Comparison of ENCODE assay signal across 11 mouse cellular contexts in the genomic region with DNA sequence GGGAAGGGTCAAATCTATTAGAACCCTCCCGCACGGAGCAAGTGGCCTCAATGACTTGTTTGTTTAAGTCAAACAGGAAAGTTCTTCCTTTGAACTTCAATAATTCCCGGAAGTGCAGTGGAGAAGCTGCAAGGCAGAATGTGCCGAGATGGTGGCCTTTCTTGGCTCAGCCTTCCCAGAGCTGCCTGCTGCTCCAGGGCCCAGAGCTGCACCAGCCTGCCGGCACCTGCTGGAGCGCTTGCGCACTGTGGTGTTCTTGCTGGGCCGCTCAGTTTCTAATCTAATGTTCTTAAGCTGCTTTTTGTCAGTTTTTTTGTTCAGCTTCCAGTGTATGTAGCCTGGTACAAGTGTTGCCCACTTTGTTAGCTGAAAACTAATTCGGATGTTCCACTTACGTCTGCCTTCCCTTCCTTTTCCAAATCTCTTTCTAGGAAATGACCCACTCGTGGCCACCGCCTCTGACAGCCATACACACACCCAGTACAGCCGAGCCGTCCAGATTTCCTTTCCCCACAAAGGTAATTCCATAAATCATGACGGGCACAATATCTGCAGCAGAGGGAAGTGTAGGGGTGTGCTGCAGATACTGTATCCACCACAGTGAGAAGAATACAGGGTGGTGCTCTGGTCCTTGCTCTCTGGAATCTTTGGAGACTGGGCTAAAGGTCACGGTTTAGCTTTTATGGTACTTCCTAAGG.
A peak's percentile ranks its signal among the peaks of the same experiment; 100 is the strongest.
DNase-seq lines count a peak whose midpoint lies in the region; ATAC-seq and TF ChIP-seq lines count a peak whose summit lies in the region.
"Had no signal": no experiment of that assay in that cellular context is flagged by ENCODE, and none has a peak within 500 bp of the region (broad histone marks: within the 10 kb centered on the region; RNA-seq: fewer than 3 reads in every experiment).

No protein-coding gene starts in this region.

- H3K9me3 ChIP-seq in forebrain, postnatal 0 days (ENCODE audit: low read length) = no peaks in the 10 kb centered on the region
- H3K9me3 ChIP-seq in forebrain, embryonic 12.5 days = no peaks in the 10 kb centered on the region
- no peaks in the 10 kb centered on the region for H3K9me3 ChIP-seq in midbrain, embryonic 16.5 days (replicated peaks; ENCODE audit: control insufficient read depth, low read length, poor library complexity, severe bottlenecking)
- no peaks in the 10 kb centered on the region for H3K9me3 ChIP-seq in midbrain, postnatal 0 days (ENCODE audit: low read length)
- H3K9me3 ChIP-seq in stomach, postnatal 0 days (ENCODE audit: control insufficient read depth, low read length) = no peaks in the 10 kb centered on the region
- H3K9me3 ChIP-seq: limb, embryonic 12.5 days had no signal

- H3K36me3 ChIP-seq in forebrain, postnatal 0 days (ENCODE audit: insufficient read depth) = no peaks in the 10 kb centered on the region
- no peaks in the 10 kb centered on the region for H3K36me3 ChIP-seq in forebrain, embryonic 12.5 days (replicated peaks)
- H3K36me3 ChIP-seq in midbrain, embryonic 16.5 days (ENCODE audit: control insufficient read depth, insufficient read depth, low read length) = no peaks in the 10 kb centered on the region
- no peaks in the 10 kb centered on the region for H3K36me3 ChIP-seq in midbrain, postnatal 0 days (ENCODE audit: insufficient read depth, low read length)
- 0 out of 2 replicates have a peak, but pooled peaks cover 2% of the 10 kb centered on the region for H3K36me3 ChIP-seq in stomach, postnatal 0 days (ENCODE audit: control insufficient read depth, insufficient read depth, low read length)

- H3K4me2 ChIP-seq in forebrain, postnatal 0 days (ENCODE audit: low read depth) = no peak overlapping the region
- H3K4me2 ChIP-seq in forebrain, embryonic 12.5 days = no peak overlapping the region
- no peak overlapping the region for H3K4me2 ChIP-seq in midbrain, embryonic 16.5 days (ENCODE audit: low read length)
- H3K4me2 ChIP-seq in midbrain, postnatal 0 days (ENCODE audit: low read depth, low read length, poor library complexity, severe bottlenecking) = no peak overlapping the region
- H3K4me2 ChIP-seq in stomach, postnatal 0 days (replicated peaks; ENCODE audit: low read depth) = 0 out of 2 replicates have a peak overlapping the region, but pooled peaks have one; percentile 20
- H3K4me2 ChIP-seq: hindbrain, embryonic 14.5 days; limb, embryonic 12.5 days had no signal

- no peak overlapping the region for H3K27ac ChIP-seq in forebrain, postnatal 0 days (ENCODE audit: low read depth, low read length)
- H3K27ac ChIP-seq in forebrain, embryonic 12.5 days = no peak overlapping the region
- peak overlapping the region; percentile 12; the same call in 1 of the 2 replicates for H3K27ac ChIP-seq in midbrain, embryonic 16.5 days (ENCODE audit: low read length)
- no peak overlapping the region for H3K27ac ChIP-seq in midbrain, postnatal 0 days (ENCODE audit: low read depth, low read length)
- H3K27ac ChIP-seq in stomach, postnatal 0 days (replicated peaks) = peak overlapping the region; percentile 78
- H3K27ac ChIP-seq: hindbrain, embryonic 14.5 days; limb, embryonic 12.5 days had no signal

- no peak overlapping the region for H3K9ac ChIP-seq in forebrain, postnatal 0 days
- no peak overlapping the region for H3K9ac ChIP-seq in forebrain, embryonic 12.5 days
- no peak overlapping the region for H3K9ac ChIP-seq in midbrain, embryonic 16.5 days (ENCODE audit: low read depth, low read length)
- H3K9ac ChIP-seq in midbrain, postnatal 0 days (replicated peaks; ENCODE audit: low read length, poor library complexity, severe bottlenecking) = no peak overlapping the region
- H3K9ac ChIP-seq in stomach, postnatal 0 days (ENCODE audit: low read length) = no peak overlapping the region
- H3K9ac ChIP-seq: hindbrain, embryonic 14.5 days; limb, embryonic 12.5 days had no signal

- no peaks in the 10 kb centered on the region for H3K4me1 ChIP-seq in forebrain, postnatal 0 days (ENCODE audit: insufficient read depth)
- H3K4me1 ChIP-seq in forebrain, embryonic 12.5 days = no peaks in the 10 kb centered on the region
- H3K4me1 ChIP-seq in midbrain, embryonic 16.5 days (ENCODE audit: control insufficient read depth, insufficient read depth, low read length) = no peaks in the 10 kb centered on the region; the same call in 1 of the 2 replicates
- H3K4me1 ChIP-seq in midbrain, postnatal 0 days (ENCODE audit: insufficient read depth, low read length) = no peaks in the 10 kb centered on the region
- 0 out of 2 replicates have a peak, but pooled peaks cover 5% of the 10 kb centered on the region for H3K4me1 ChIP-seq in stomach, postnatal 0 days (replicated peaks; ENCODE audit: control insufficient read depth, insufficient read depth)

- TF ChIP-seq EP300 in stomach, postnatal 0 days (optimal IDR thresholded peaks at IDR 0.05) = no peak

- 56% methylated on average over 16 of the region's 16 CpGs for WGBS in forebrain, postnatal 0 days
- WGBS in forebrain, embryonic 12.5 days = 65% methylated on average over 16 of the region's 16 CpGs
- WGBS in midbrain, embryonic 16.5 days = 53% methylated on average over 16 of the region's 16 CpGs
- 51% methylated on average over 16 of the region's 16 CpGs for WGBS in midbrain, postnatal 0 days
- 31% methylated on average over 16 of the region's 16 CpGs for WGBS in stomach, postnatal 0 days

- no peak overlapping the region for H3K4me3 ChIP-seq in forebrain, postnatal 0 days (ENCODE audit: low read depth, low read length)
- H3K4me3 ChIP-seq in forebrain, embryonic 12.5 days (replicated peaks) = no peak overlapping the region
- H3K4me3 ChIP-seq in midbrain, embryonic 16.5 days (ENCODE audit: low read depth, low read length) = no peak overlapping the region
- H3K4me3 ChIP-seq in midbrain, postnatal 0 days (ENCODE audit: low read depth, low read length) = no peak overlapping the region
- H3K4me3 ChIP-seq in stomach, postnatal 0 days (ENCODE audit: low read depth, low read length) = no peak overlapping the region
- H3K4me3 ChIP-seq: limb, embryonic 12.5 days had no signal

- ATAC-seq in forebrain, postnatal 0 days = no peak
- ATAC-seq in forebrain, embryonic 12.5 days (ENCODE audit: low FRiP score) = no peak
- ATAC-seq in midbrain, embryonic 16.5 days = no peak
- no peak for ATAC-seq in midbrain, postnatal 0 days (ENCODE audit: low FRiP score)
- ATAC-seq in stomach, postnatal 0 days (ENCODE audit: low FRiP score, low TSS enrichment) = peak; percentile 73
- ATAC-seq in granulocyte monocyte progenitor cell, adult 5-6 weeks (replicated peaks; ENCODE audit: poor library complexity, severe bottlenecking) = no peak

- TF ChIP-seq CTCF in forebrain, postnatal 0 days (IDR thresholded peaks at IDR 0.05; ENCODE audit: low read depth) = no peak
- no peak for TF ChIP-seq CTCF in midbrain, postnatal 0 days (IDR thresholded peaks at IDR 0.05)
- TF ChIP-seq CTCF in stomach, postnatal 0 days (IDR thresholded peaks at IDR 0.05; ENCODE audit: low read depth) = 0 out of 2 replicates have a peak, but pooled peaks have one; percentile 15

- no peaks in the 10 kb centered on the region for H3K27me3 ChIP-seq in forebrain, postnatal 0 days (ENCODE audit: insufficient read depth, low read length)
- no peaks in the 10 kb centered on the region for H3K27me3 ChIP-seq in forebrain, embryonic 12.5 days
- H3K27me3 ChIP-seq in midbrain, embryonic 16.5 days (ENCODE audit: control insufficient read depth, insufficient read depth, low read depth, low read length) = no peaks in the 10 kb centered on the region
- H3K27me3 ChIP-seq in midbrain, postnatal 0 days (ENCODE audit: insufficient read depth, low read length) = no peaks in the 10 kb centered on the region
- no peaks in the 10 kb centered on the region for H3K27me3 ChIP-seq in stomach, postnatal 0 days (ENCODE audit: control insufficient read depth, insufficient read depth, low read length)
- H3K27me3 ChIP-seq: limb, embryonic 12.5 days had no signal

- peak; percentile 13 for DNase-seq in forebrain, postnatal 0 days
- DNase-seq in midbrain, postnatal 0 days (ENCODE audit: low spot score) = no peak
- DNase-seq in kidney, postnatal 4 days = peak; percentile 29 to 54
- DNase-seq in stomach, postnatal 0 days (ENCODE audit: low spot score) = peak; percentile 56
- no peak for DNase-seq in layer of hippocampus, postnatal 36 days
- DNase-seq: cerebellum, adult 8-10 months had no signal

Comparison
In these comparisons a context has a peak if more than half of its experiments do, and no peak if none do; other contexts are left out.
1. H3K27ac ChIP-seq: peak in midbrain, embryonic 16.5 days (single experiment) and stomach, postnatal 0 days (single experiment); none in forebrain, postnatal 0 days (single experiment), forebrain, embryonic 12.5 days (single experiment) and midbrain, postnatal 0 days (single experiment).
2. DNase-seq: peak in forebrain, postnatal 0 days (single experiment), kidney, postnatal 4 days (2 of 2) and stomach, postnatal 0 days (single experiment); none in midbrain, postnatal 0 days (single experiment) and layer of hippocampus, postnatal 36 days (0 of 2).